Mouse (Mus musculus): ENCODE data around the gene Lypd4. TPM values are rescaled to one million over a fixed set of nuclear protein-coding genes. Genes with fewer than 3 reads are reported as not detected.
A peak's percentile ranks its signal among the peaks of the same experiment; 100 is the strongest.

Lypd4 gene
- polyA plus RNA-seq (2015; fragmentation: Nextera tagmentation; extraction: Ambion mirVana): not detected in 2 replicates

DNA sequence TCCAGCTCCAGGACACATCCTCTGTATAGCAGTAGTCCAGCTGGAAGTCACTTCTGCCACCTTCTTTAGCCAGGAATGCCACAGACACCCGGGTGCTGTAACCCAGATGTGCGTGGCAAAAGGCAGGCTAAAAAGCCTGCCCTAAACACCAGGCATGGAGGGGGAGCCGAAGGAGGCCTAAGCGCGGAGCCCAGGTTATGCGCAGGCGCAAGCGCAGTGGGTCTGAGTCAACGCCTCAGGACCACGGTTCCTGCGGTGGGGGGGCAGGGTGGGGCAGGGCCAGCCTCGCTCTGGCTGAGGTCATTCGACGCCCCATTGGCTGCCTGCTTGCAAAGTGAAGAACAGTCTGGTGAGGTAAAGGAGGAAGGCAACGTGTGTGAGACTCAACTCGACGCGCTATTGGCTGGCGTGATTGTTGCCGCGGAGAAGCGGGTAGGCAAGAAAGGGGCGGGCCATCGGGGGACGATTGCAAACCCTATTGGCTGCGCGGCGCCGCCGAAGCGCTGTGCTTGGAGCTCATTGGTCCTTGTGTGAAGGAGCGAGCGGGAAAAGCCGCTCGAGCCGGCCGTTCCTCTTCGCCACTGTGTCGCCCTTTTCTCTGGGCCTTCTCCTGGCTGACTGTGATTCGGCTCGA, at the start of gene Lypd4, which contains the start of gene Dmrtc2:
TSS of gene Lypd4 (minus strand) at position 410 of the 634 bp plus-strand sequence.
TSS of gene Dmrtc2 (plus strand) at position 526 of the 634 bp plus-strand sequence.
- no peak for ATAC-seq
- H3K4me2 ChIP-seq (ENCODE audit: low read depth, low read length): no peak within 1 kb of the TSS
- no peaks in the 10 kb centered on the region for H3K36me3 ChIP-seq (ENCODE audit: control insufficient read depth, insufficient read depth, low read length)
- no peaks in the 10 kb centered on the region for H3K4me1 ChIP-seq (ENCODE audit: control insufficient read depth, insufficient read depth, low read length)
- no peak within 1 kb of the TSS for H3K9ac ChIP-seq (ENCODE audit: low read depth, low read length)
- H3K27me3 ChIP-seq (replicated peaks; ENCODE audit: control insufficient read depth, insufficient read depth, low read length): peaks cover 3% of the 10 kb centered on the region; the same call in 1 of the 2 replicates
- peaks cover 4% of the 10 kb centered on the region; the same call in 1 of the 2 replicates for H3K9me3 ChIP-seq (ENCODE audit: control insufficient read depth, low read length)
- no peak within 1 kb of the TSS for H3K27ac ChIP-seq (ENCODE audit: low read length)
- H3K4me3 ChIP-seq (ENCODE audit: low read length): no peak within 1 kb of the TSS
- WGBS: 52% methylated on average over 39 of the region's 41 CpGs

DNA sequence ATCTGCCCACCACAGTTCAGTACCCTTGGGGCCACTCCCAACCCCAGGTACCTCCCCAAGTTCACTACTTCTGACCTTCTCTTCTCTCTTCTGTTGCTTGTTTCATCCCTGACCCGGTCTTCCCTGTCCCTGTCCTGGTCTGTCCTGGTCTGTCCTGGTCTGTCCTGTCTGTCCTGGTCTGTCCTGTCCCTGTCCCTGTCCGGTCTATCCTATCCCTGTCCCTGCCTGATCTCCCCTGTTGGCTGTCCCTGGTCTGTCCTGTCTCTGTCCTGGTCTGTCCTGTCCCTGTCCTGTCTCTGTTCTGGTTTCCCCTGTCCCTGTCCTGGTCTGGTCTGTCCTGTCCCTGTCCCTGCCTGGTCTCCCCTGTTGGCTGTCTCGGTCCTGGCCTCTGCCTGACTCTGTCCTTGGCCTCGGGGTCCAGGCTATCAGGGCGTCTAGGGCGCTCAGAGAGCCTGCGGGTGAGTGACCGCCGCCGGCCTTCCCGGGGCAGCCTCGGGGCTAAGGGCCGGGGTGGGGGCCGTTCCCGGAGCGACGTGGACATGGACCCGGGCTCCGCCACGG, 49.1 kb upstream of the Lypd4 start:
- H3K27me3 ChIP-seq (replicated peaks; ENCODE audit: control insufficient read depth, insufficient read depth, low read length): no peaks in the 10 kb centered on the region
- H3K4me3 ChIP-seq (ENCODE audit: low read length): no peak overlapping the region
- H3K4me2 ChIP-seq (ENCODE audit: low read depth, low read length): no peak overlapping the region
- no peaks in the 10 kb centered on the region for H3K4me1 ChIP-seq (ENCODE audit: control insufficient read depth, insufficient read depth, low read length)
- no peak overlapping the region for H3K9ac ChIP-seq (ENCODE audit: low read depth, low read length)
- ATAC-seq: no peak
- peaks cover 44% of the 10 kb centered on the region for H3K36me3 ChIP-seq (ENCODE audit: control insufficient read depth, insufficient read depth, low read length)
- 93% methylated on average over 20 of the region's 20 CpGs for WGBS
- H3K9me3 ChIP-seq (ENCODE audit: control insufficient read depth, low read length): no peaks in the 10 kb centered on the region
- H3K27ac ChIP-seq (ENCODE audit: low read length): no peak overlapping the region

DNA sequence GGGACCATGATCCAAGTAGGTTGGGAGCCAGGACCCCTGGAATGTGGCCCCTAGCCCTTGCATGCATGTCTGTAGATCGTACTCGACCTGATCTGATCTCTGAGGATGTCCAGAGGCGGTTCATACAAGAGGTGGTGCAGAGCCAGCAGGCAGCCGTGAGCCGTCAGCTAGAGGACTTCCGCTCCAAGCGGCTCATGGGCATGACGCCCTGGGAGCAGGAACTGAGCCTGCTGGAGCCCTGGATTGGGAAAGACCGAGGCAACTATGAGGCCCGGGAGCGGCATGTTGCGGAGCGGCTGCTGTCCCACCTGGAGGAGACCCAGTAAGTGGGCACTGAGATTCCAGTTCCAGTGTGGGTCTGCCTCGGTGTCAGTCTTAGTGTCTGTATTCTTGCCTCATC, 42.7 kb upstream of the Lypd4 start:
- 91% methylated on average over 14 of the region's 14 CpGs for WGBS
- ATAC-seq: no peak
- H3K36me3 ChIP-seq (ENCODE audit: control insufficient read depth, insufficient read depth, low read length): peaks cover 12% of the 10 kb centered on the region; the same call in 1 of the 2 replicates

DNA sequence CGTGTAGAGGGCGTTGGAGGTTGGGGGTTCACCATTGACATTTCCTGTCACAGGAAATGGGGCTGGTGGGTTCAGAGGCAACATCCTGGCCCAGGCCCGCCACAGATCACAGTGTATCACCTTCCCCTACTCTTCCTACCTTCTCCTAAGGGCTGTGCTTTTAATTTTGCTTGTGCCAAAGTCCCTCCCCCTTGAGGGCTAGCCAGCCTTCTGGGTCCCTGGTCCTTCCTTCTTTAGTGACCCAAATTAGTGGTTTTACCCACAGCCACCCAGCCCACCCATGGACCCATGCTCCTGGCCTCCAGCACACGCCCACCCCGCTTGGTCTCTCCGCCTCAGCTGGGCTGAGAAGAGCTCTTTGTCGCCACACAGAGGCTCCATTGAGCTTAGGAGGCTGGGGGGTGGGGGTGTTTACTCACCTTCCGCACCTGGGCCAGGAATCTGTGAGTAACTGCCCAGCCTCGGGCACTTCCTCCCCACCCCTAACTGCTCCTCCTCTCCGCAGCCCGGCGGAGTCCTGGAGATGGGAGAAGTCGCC, 37.5 kb upstream of the Lypd4 start:
- Histone ChIP-seq H3K9me3 (ENCODE audit: control insufficient read depth, low read length) (no peaks in the 10 kb centered on the region), H3K4me3 (ENCODE audit: low read length) (no peak overlapping the region), H3K9ac (ENCODE audit: low read depth, low read length) (peak overlapping the region; percentile 48), H3K27me3 (replicated peaks; ENCODE audit: control insufficient read depth, insufficient read depth, low read length) (no peaks in the 10 kb centered on the region), H3K36me3 (ENCODE audit: control insufficient read depth, insufficient read depth, low read length) (peaks cover 10% of the 10 kb centered on the region; the same call in 1 of the 2 replicates), H3K4me2 (ENCODE audit: low read depth, low read length) (0 out of 2 replicates have a peak overlapping the region, but pooled peaks have one; percentile 9), H3K4me1 (ENCODE audit: control insufficient read depth, insufficient read depth, low read length) (peaks cover 25% of the 10 kb centered on the region), H3K27ac (ENCODE audit: low read length) (no peak overlapping the region)
- no peak for ATAC-seq
- WGBS: 27% methylated on average over 13 of the region's 13 CpGs

More for the DNA sequence above, 42.7 kb upstream of the Lypd4 start:
- Histone ChIP-seq H3K9me3 (ENCODE audit: control insufficient read depth, low read length) (no peaks in the 10 kb centered on the region), H3K9ac (ENCODE audit: low read depth, low read length) (no peak overlapping the region), H3K4me2 (ENCODE audit: low read depth, low read length) (no peak overlapping the region), H3K4me1 (ENCODE audit: control insufficient read depth, insufficient read depth, low read length) (peaks cover 1% of the 10 kb centered on the region; the same call in 1 of the 2 replicates), H3K4me3 (ENCODE audit: low read length) (no peak overlapping the region), H3K27ac (ENCODE audit: low read length) (no peak overlapping the region), H3K27me3 (replicated peaks; ENCODE audit: control insufficient read depth, insufficient read depth, low read length) (no peaks in the 10 kb centered on the region)

- ATAC-seq: no peak
- peak overlapping the region; percentile 23; the same call in 1 of the 2 replicates for H3K9ac ChIP-seq (ENCODE audit: low read depth, low read length)
- H3K4me3 ChIP-seq (ENCODE audit: low read length): no peak overlapping the region
- H3K27ac ChIP-seq (ENCODE audit: low read length): no peak overlapping the region
- no peak overlapping the region for H3K4me2 ChIP-seq (ENCODE audit: low read depth, low read length)
- H3K36me3 ChIP-seq (ENCODE audit: control insufficient read depth, insufficient read depth, low read length): peaks cover 10% of the 10 kb centered on the region; the same call in 1 of the 2 replicates
- no peaks in the 10 kb centered on the region for H3K27me3 ChIP-seq (replicated peaks; ENCODE audit: control insufficient read depth, insufficient read depth, low read length)
- 24% methylated on average over 6 of the region's 6 CpGs for WGBS
- peaks cover 29% of the 10 kb centered on the region for H3K4me1 ChIP-seq (ENCODE audit: control insufficient read depth, insufficient read depth, low read length)
- H3K9me3 ChIP-seq (ENCODE audit: control insufficient read depth, low read length): no peaks in the 10 kb centered on the region
Observed at GRCm38 (mm10) chr7:24906551-24906950, 36.8 kb upstream of the Lypd4 start.

GRCm38 (mm10) chr7:24904936-24905335, 35.2 kb upstream of the Lypd4 start:
- H3K27ac ChIP-seq (ENCODE audit: low read length): no peak overlapping the region
- H3K4me3 ChIP-seq (ENCODE audit: low read length): peak overlapping the region; percentile 76
- no peaks in the 10 kb centered on the region for H3K27me3 ChIP-seq (replicated peaks; ENCODE audit: control insufficient read depth, insufficient read depth, low read length)
- H3K4me1 ChIP-seq (ENCODE audit: control insufficient read depth, insufficient read depth, low read length): peaks cover 29% of the 10 kb centered on the region
- peak overlapping the region; percentile 90 for H3K9ac ChIP-seq (ENCODE audit: low read depth, low read length)
- 14% methylated on average over 3 of the region's 3 CpGs for WGBS
- peak; percentile 10; the same call in 1 of the 2 replicates for ATAC-seq
- peaks cover 10% of the 10 kb centered on the region; the same call in 1 of the 2 replicates for H3K36me3 ChIP-seq (ENCODE audit: control insufficient read depth, insufficient read depth, low read length)
- H3K4me2 ChIP-seq (ENCODE audit: low read depth, low read length): peak overlapping the region; percentile 83
- H3K9me3 ChIP-seq (ENCODE audit: control insufficient read depth, low read length): no peaks in the 10 kb centered on the region

- Histone ChIP-seq H3K4me1 (ENCODE audit: control insufficient read depth, insufficient read depth, low read length) (peaks cover 29% of the 10 kb centered on the region), H3K27me3 (replicated peaks; ENCODE audit: control insufficient read depth, insufficient read depth, low read length) (no peaks in the 10 kb centered on the region), H3K36me3 (ENCODE audit: control insufficient read depth, insufficient read depth, low read length) (peaks cover 10% of the 10 kb centered on the region; the same call in 1 of the 2 replicates), H3K4me2 (ENCODE audit: low read depth, low read length) (peak overlapping the region; percentile 83), H3K9ac (ENCODE audit: low read depth, low read length) (peak overlapping the region; percentile 90), H3K27ac (ENCODE audit: low read length) (peak overlapping the region; percentile 83), H3K9me3 (ENCODE audit: control insufficient read depth, low read length) (no peaks in the 10 kb centered on the region), H3K4me3 (ENCODE audit: low read length) (peak overlapping the region; percentile 76)
- ATAC-seq: peak; percentile 96
- WGBS: under 1% methylated on average over 30 of the region's 30 CpGs
Observed at GRCm38 (mm10) chr7:24904070-24904483, 34.3 kb upstream of the Lypd4 start.

GRCm38 (mm10) chr7:24903444-24903825, 33.7 kb upstream of the Lypd4 start:
- H3K4me2 ChIP-seq (ENCODE audit: low read depth, low read length): peak overlapping the region; percentile 83
- 0 out of 2 replicates have a peak, but pooled peaks have one; percentile 0 for ATAC-seq
- H3K9me3 ChIP-seq (ENCODE audit: control insufficient read depth, low read length): no peaks in the 10 kb centered on the region
- no peaks in the 10 kb centered on the region for H3K27me3 ChIP-seq (replicated peaks; ENCODE audit: control insufficient read depth, insufficient read depth, low read length)
- H3K36me3 ChIP-seq (ENCODE audit: control insufficient read depth, insufficient read depth, low read length): peaks cover 6% of the 10 kb centered on the region; the same call in 1 of the 2 replicates
- peak overlapping the region; percentile 90 for H3K9ac ChIP-seq (ENCODE audit: low read depth, low read length)
- peak overlapping the region; percentile 76 for H3K4me3 ChIP-seq (ENCODE audit: low read length)
- WGBS: 20% methylated on average over 10 of the region's 10 CpGs
- peak overlapping the region; percentile 90 for H3K27ac ChIP-seq (ENCODE audit: low read length)
- peaks cover 29% of the 10 kb centered on the region for H3K4me1 ChIP-seq (ENCODE audit: control insufficient read depth, insufficient read depth, low read length)
